Mouse (Mus musculus): ENCODE measurements around the gene Ep400. TPM values are rescaled to one million over a fixed set of nuclear protein-coding genes. Genes with fewer than 3 reads are reported as not detected.

Ep400 gene
- polyA plus RNA-seq, 1 experiment from 2014 or later: 61.4 TPM

- no peak overlapping the region for H3K4me3 ChIP-seq
- no peaks in the 10 kb centered on the region for H3K27me3 ChIP-seq
- H3K36me3 ChIP-seq: peaks cover 58% of the 10 kb centered on the region
- no peak overlapping the region for H3K9ac ChIP-seq
- H3K27ac ChIP-seq: no peak overlapping the region
- H3K4me1 ChIP-seq: no peaks in the 10 kb centered on the region
- no peak for ATAC-seq (ENCODE audit: low FRiP score)
- H3K9me3 ChIP-seq (replicated peaks): no peaks in the 10 kb centered on the region
- H3K4me2 ChIP-seq (replicated peaks): no peak overlapping the region
Observed at GRCm38 (mm10) chr5:110646377-110646776, 124.1 kb downstream of the Ep400 start.

DNA sequence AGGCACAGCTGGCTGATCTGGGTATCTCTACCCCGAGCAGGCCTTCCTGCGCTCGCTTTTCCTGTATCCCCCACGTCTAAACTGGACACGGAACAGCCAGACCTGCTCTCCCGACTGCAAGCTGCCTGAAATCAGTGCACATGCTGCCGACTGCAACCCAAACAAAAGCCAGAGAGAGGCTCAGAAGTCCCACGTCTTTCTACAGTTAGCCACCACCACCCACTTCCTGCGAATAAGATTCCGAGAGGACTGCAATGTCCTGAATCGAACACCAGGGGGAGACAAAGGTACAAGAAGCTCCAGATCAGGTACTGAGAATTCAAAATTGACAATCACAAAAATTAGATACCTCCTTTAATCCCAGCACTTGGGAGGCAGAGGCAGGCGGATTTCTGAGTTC lies 131.1 kb downstream of the Ep400 start:
- H3K27ac ChIP-seq: no peak overlapping the region
- no peaks in the 10 kb centered on the region for H3K9me3 ChIP-seq (replicated peaks)
- H3K27me3 ChIP-seq: no peaks in the 10 kb centered on the region
- no peaks in the 10 kb centered on the region for H3K36me3 ChIP-seq
- no peak for ATAC-seq (ENCODE audit: low FRiP score)
- WGBS: 30% methylated on average over 12 of the region's 12 CpGs
- peaks cover 3% of the 10 kb centered on the region; the same call in 1 of the 2 replicates for H3K4me1 ChIP-seq
- no peak overlapping the region for H3K4me3 ChIP-seq
- H3K4me2 ChIP-seq (replicated peaks): no peak overlapping the region; the same call in 1 of the 2 replicates
- H3K9ac ChIP-seq: no peak overlapping the region

DNA sequence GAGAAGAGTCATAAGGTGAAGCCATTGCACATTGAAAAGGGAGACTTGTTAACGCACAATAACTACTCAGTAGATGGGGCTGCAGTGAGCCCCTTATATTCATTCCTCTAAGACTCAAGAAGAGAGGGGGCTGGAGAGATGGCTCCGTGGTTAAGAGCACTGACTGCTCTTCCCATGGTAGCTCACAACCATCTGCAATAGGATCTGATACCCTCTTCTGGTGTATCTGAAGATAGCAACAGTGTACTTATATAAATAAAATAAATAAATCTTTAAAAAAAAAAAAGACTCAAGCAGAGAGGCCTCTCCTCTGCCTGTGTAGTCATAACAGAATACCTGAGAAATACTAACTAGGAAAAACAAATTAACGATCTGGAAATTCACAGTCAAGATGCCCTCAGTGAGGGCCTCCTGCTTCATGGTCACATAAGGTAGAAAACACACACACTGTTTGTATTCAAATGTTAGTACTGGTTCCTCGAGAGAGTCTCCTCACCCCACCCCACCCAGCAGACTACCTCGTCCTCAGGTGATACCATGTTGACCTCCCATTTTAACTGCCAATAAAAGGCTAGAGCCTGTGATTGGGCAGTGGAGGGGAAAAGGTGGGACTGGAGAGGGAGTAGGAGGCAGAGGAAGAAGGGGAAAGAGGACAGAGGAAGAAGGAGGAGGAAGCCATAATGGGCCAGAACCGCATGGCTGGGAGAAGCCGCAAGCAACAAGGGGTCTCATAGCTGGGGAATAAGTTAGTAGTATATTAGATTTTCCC lies 132.0 kb downstream of the Ep400 start:
- H3K36me3 ChIP-seq: no peaks in the 10 kb centered on the region
- H3K9me3 ChIP-seq (replicated peaks): no peaks in the 10 kb centered on the region
- no peak for ATAC-seq (ENCODE audit: low FRiP score)
- H3K27me3 ChIP-seq: no peaks in the 10 kb centered on the region
- H3K4me3 ChIP-seq: no peak overlapping the region
- no peak overlapping the region for H3K4me2 ChIP-seq (replicated peaks)
- H3K9ac ChIP-seq: no peak overlapping the region
- 79% methylated on average over 7 of the region's 7 CpGs for WGBS
- no peak overlapping the region for H3K27ac ChIP-seq
- H3K4me1 ChIP-seq: peaks cover 3% of the 10 kb centered on the region; the same call in 1 of the 2 replicates

- ATAC-seq (ENCODE audit: low FRiP score): 0 out of 2 replicates have a peak, but pooled peaks have one; percentile 40
Observed at GRCm38 (mm10) chr5:110635951-110636707, 134.4 kb downstream of the Ep400 start.

DNA sequence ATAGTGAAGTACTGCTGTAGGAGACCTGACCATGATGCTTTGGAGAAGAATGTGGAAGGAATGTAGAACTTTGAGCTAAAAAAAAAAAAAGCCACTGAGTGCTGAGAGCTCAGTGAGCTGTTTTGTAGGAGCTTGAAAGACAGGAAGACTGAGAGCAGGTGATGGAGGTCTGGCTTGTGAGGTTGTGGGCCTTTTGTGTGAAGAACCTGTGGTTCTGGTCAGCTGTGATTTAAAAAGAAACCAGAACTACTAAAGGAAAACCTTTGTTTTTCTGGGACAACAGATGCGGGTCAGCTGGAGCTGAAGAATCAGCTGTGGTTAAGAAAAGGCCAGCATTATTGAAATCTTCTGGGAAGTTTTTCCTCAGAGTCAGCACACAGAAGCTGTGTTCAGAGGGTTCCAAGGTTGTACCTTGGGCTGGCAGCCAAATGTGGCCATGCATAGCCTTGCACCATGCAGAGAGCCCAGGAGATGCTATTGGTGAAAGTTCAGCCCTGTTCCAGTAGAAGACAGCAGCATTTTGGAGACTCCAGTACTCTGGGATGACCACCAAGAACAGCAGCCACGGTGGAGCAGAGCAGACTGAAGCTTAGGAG lies 140.9 kb downstream of the Ep400 start:
- H3K27me3 ChIP-seq: no peaks in the 10 kb centered on the region
- WGBS: 87% methylated on average over 2 of the region's 2 CpGs
- no peak overlapping the region for H3K27ac ChIP-seq
- no peaks in the 10 kb centered on the region for H3K9me3 ChIP-seq (replicated peaks)
- no peaks in the 10 kb centered on the region for H3K36me3 ChIP-seq
- no peak for ATAC-seq (ENCODE audit: low FRiP score)
- H3K4me1 ChIP-seq: peaks cover 6% of the 10 kb centered on the region
- H3K4me3 ChIP-seq: no peak overlapping the region
- no peak overlapping the region for H3K4me2 ChIP-seq (replicated peaks)
- no peak overlapping the region for H3K9ac ChIP-seq

More at GRCm38 (mm10) chr5:110635951-110636707, 134.4 kb downstream of the Ep400 start:
- Histone ChIP-seq H3K36me3 (no peaks in the 10 kb centered on the region), H3K4me2 (replicated peaks) (no peak overlapping the region), H3K9me3 (replicated peaks) (no peaks in the 10 kb centered on the region), H3K9ac (no peak overlapping the region), H3K27ac (no peak overlapping the region), H3K4me1 (peaks cover 3% of the 10 kb centered on the region; the same call in 1 of the 2 replicates), H3K27me3 (no peaks in the 10 kb centered on the region), H3K4me3 (no peak overlapping the region)
- WGBS: 45% methylated on average over 6 of the region's 6 CpGs

DNA sequence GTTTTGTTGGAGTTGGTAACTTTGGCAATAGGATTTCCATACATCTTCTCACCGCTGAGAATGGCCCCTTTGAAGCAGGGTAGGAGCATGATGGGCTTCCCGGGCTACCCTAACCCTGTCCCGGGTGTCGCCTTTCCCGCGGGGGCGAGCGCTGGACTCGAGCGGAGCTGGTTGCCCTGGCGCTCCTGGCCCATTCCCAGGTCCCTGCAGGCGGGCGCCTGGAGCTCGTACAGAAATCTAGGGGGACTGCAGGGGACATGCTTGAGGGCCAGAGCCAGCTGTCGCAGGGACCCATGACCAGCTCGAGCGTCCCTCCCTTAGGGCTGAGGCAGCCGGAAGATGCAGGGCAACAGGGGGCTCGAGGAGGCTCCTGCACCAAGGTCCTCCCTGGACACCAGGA lies 142.4 kb downstream of the Ep400 start:
- no peak overlapping the region for H3K4me3 ChIP-seq

DNA sequence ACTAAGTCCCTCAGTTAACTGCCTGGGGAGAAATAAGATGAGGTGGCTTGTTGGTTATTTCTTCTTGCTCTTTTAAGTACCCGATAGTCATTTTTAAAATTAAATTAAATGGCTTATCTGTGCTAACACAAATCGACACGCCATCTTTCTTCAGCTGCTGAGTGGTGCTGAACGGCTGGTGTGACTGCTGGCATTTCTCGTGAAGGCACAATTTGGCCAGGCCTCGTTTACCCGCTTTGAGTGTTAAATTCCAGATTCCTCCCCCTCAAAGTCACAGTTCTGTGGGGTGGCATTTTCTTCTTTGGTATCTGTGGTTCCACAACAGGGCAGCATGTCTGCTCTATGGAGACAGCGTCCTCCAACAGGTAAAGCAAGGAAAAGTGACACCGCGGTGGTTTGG lies 143.2 kb downstream of the Ep400 start:
- Histone ChIP-seq H3K36me3 (no peaks in the 10 kb centered on the region), H3K27ac (no peak overlapping the region), H3K4me2 (replicated peaks) (no peak overlapping the region), H3K9me3 (replicated peaks) (no peaks in the 10 kb centered on the region), H3K4me1 (peaks cover 6% of the 10 kb centered on the region), H3K9ac (no peak overlapping the region), H3K4me3 (no peak overlapping the region), H3K27me3 (no peaks in the 10 kb centered on the region)
- 79% methylated on average over 10 of the region's 10 CpGs for WGBS
- ATAC-seq (ENCODE audit: low FRiP score): no peak

More for the DNA sequence above, 142.4 kb downstream of the Ep400 start:
- H3K4me1 ChIP-seq: peaks cover 6% of the 10 kb centered on the region
- H3K36me3 ChIP-seq: no peaks in the 10 kb centered on the region
- H3K27me3 ChIP-seq: no peaks in the 10 kb centered on the region
- no peaks in the 10 kb centered on the region for H3K9me3 ChIP-seq (replicated peaks)
- H3K4me2 ChIP-seq (replicated peaks): no peak overlapping the region; the same call in 1 of the 2 replicates
- H3K27ac ChIP-seq: no peak overlapping the region
- no peak overlapping the region for H3K9ac ChIP-seq
- WGBS: 24% methylated on average over 19 of the region's 19 CpGs
- ATAC-seq (ENCODE audit: low FRiP score): no peak

- H3K4me3 ChIP-seq: no peak overlapping the region
- H3K4me2 ChIP-seq (replicated peaks): no peak overlapping the region
- no peaks in the 10 kb centered on the region for H3K27me3 ChIP-seq
- 88% methylated on average over 2 of the region's 2 CpGs for WGBS
- no peak for ATAC-seq (ENCODE audit: low FRiP score)
- H3K9me3 ChIP-seq (replicated peaks): no peaks in the 10 kb centered on the region
- H3K4me1 ChIP-seq: peaks cover 6% of the 10 kb centered on the region
- no peaks in the 10 kb centered on the region; the same call in 1 of the 2 replicates for H3K36me3 ChIP-seq
- no peak overlapping the region for H3K9ac ChIP-seq
- no peak overlapping the region for H3K27ac ChIP-seq
Observed at GRCm38 (mm10) chr5:110624319-110624718, 146.2 kb downstream of the Ep400 start.

DNA sequence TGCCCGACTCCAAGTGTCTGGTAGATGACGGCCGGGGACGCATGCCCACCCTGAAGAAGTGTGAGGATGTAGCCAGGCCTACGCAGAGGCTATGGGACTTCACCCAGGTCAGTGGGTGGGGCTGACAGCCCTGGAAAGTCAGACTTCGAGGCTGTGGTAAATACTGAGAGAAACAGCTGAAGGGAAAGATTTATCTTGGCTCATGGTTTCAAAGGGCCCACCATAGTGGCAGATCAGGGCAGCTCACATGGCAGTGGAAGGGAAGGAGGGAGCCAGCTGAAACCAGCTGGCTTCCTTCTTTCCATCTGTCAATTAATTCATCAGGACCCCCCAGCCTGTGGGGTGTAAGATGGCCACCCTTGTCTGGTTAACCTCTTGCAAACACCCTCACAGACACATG lies 151.3 kb downstream of the Ep400 start:
- H3K4me2 ChIP-seq (replicated peaks): no peak overlapping the region
- no peaks in the 10 kb centered on the region; the same call in 1 of the 2 replicates for H3K36me3 ChIP-seq
- no peak for ATAC-seq (ENCODE audit: low FRiP score)
- no peak overlapping the region for H3K27ac ChIP-seq
- 91% methylated on average over 6 of the region's 6 CpGs for WGBS
- H3K9me3 ChIP-seq (replicated peaks): no peaks in the 10 kb centered on the region
- H3K4me1 ChIP-seq: 0 out of 2 replicates have a peak, but pooled peaks cover 4% of the 10 kb centered on the region
- no peak overlapping the region for H3K4me3 ChIP-seq
- H3K9ac ChIP-seq: no peak overlapping the region
- H3K27me3 ChIP-seq: no peaks in the 10 kb centered on the region

Small RNA genes within 50 kb of the gene (microRNA-seq; reads per million reads assigned to microRNA genes)
- gene Mir7026: 2.4 reads per million

Other genes starting within 250 kb of the Ep400 start
- 8.2 and 8.8 TPM in 2 replicates for gene Galnt9, start 226.4 kb downstream of the Ep400 start, polyA plus RNA-seq (2016; fragmentation: Nextera tagmentation; extraction: Ambion mirVana)
- gene Noc4l, start 117.3 kb downstream of the Ep400 start, polyA plus RNA-seq (2016; fragmentation: Nextera tagmentation; extraction: Ambion mirVana): 50.0 and 50.6 TPM in 2 replicates
- 33.3 and 34.1 TPM in 2 replicates for gene Ddx51, start 117.3 kb downstream of the Ep400 start, polyA plus RNA-seq (2016; fragmentation: Nextera tagmentation; extraction: Ambion mirVana)
- 23.4 and 24.1 TPM in 2 replicates for gene Pus1, start 9.9 kb upstream of the Ep400 start, polyA plus RNA-seq (2016; fragmentation: Nextera tagmentation; extraction: Ambion mirVana)
- gene Ulk1, start 39.4 kb upstream of the Ep400 start, polyA plus RNA-seq (2016; fragmentation: Nextera tagmentation; extraction: Ambion mirVana): 35.4 and 38.1 TPM in 2 replicates
- gene Hscb, start 69.1 kb upstream of the Ep400 start, polyA plus RNA-seq (2016; fragmentation: Nextera tagmentation; extraction: Ambion mirVana): 18.5 and 21.4 TPM in 2 replicates
- gene Chek2, start 69.3 kb upstream of the Ep400 start, polyA plus RNA-seq (2016; fragmentation: Nextera tagmentation; extraction: Ambion mirVana): 18.3 and 18.4 TPM in 2 replicates
- gene Ttc28, start 109.1 kb upstream of the Ep400 start, polyA plus RNA-seq (2016; fragmentation: Nextera tagmentation; extraction: Ambion mirVana): 26.9 and 28.2 TPM in 2 replicates